Mouse (Mus musculus) liver, postnatal 0 days (tissue): ENCODE data around the gene Amz1.

ENCODE experiments used
- CTCF ChIP-seq: sonication (generic); IDR thresholded peaks from 2 replicates; pipeline ENCODE4 v1.5.1; 2016; ENCODE audit warnings: antibody characterized with exemption, low read depth
- EP300 ChIP-seq: IDR thresholded peaks from 2 replicates; pipeline ENCODE4 v1.6.1; 2016; ENCODE audit warnings: antibody characterized with exemption, low read depth, mild to moderate bottlenecking

DNA sequence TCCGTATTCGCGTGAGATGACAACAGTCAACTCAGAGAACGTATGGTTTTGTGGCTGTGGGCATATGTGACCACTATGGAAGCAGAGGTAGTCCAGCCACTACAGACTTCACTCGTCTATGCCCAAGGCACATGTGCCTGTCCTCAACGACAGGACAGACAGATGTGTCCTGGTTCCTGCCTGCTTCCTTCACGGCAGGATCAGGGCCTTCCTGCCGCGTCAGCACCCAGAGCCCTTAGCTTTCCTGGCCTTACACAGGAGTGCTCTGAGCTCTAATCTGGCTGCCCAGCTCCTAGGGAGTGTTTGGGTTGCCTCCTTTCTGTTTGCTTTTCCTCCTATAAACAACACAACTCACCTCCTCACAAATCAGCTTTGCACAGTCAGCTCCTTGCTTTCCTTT is 53.0 kb downstream of the Amz1 start:
- TF ChIP-seq CTCF = no peak
- TF ChIP-seq EP300 = no peak
